Mouse (Mus musculus) cerebellum, adult 18-20 months (tissue): ENCODE measurements at regions not wholly inside any gene's neighbourhood (a gene's known extent, or its start where the extent isn't known, plus 50 kb on each side); places are given as distances from the start of the nearest gene placed in this dataset.

Experiments
- DNase-seq, 2 experiments: peaks; one replicate each; pipeline ENCODE4 v3.0.0; 2021

DNA sequence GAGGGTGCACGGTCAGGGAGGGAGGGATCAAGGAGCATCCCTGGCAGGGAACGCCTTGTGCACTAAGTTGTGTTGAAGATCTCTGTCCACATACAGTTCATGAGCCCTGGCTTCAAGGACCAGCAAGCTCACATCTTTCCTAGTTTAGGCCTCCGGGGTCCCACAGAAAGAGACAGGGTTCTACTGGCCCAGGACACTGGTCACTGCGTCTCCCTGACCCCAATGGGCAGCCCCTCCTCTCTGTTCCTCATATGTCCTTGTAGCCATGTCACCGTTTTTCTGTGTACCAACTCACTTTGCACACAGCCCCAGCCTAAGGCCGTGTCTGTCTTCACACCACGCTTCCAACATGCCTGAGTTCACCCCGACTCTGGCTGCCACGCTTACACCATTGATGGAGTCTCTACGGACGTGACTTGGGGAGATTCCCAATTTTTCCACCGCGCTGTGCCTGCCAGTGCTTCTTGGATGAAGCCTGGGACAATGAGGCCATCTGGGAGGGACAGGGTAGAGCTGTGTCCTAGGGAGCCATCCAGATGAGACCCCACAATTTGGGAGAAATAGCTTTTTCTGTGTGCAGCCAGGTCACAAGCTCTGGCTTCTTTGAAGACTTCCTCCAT is 86.5 kb upstream of the Ret start:
- no peak for DNase-seq

DNA sequence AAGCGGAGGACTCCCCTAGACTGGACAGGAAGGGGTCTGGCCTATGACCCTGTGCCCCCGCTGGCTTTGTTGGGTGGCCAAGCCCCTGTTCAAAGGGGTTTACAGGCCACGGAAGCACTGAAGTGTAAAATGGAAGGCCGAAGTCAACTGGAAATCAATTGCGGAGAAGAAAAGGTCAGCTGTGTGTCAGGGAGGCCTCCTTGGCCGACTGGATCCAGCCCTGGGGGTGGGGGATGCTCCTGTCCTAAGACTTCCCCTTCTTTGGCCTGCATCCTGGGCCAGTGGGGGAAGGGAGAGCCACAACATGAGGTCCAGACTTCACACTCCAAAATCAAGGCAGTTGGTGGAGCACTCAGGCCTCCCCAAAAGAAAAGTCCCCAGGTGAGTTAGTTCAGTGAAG is 66.4 kb upstream of the Ret start:
- DNase-seq = no peak

DNA sequence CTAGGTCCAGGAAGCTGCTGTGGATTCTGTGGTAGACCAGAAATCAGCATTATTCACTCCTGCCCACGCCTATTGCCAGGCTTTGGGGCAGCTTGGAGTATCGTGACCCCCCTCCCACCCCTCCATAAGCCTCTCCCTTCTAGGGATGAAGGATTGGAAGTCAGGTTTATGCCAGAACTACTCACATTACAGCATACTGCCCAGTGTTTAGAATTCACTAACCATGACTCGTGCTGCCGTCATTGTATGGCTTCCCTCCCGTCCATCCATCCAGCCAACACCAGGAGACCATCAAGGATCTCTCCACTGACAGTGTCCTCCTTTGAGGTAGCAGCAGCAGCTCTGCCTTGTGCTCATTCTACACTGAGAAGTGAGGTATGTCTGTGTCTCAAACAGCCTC is 62.4 kb upstream of the Ret start:
- no peak for DNase-seq

DNA sequence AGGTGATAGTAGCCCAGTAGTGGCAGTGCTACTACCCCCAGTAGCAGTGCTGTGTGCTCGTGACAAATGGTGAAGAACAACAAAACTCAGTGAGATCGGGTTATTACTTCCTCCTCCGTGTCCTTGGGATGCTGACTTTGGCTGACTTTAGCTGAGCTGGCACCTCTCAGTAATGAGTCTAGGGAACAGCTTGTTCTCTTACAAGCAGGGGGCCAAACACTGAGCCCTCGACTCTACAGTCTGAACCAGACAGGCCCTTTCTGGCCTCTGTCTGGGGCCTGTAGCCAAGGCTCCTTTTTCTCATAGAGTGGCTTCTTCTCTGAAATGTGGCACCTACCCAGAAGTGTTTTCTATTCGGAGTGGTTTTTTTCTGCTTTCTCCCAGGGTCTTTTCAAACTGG is 57.4 kb upstream of the Ret start:
- DNase-seq = peak in 1 of 2 experiments; percentile 3

DNA sequence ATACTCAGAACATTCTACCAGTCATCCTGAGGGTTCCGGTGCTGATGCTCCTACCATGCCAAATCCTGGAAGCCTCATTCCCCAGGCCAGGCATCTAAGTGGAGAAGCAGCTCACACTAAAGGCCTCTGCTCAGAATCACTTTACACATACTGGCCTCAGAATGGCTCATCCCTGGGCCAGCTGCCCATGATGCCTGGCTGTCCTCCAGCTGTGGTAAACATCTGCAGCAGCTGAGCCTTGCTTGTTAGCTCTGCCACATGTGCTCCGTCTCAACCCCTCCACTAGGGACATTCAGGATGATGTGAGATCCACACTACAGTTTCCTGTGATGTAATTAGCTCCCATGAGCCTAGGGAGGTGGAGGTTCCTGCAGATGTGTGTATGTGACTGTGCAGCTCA is 55.2 kb upstream of the Ret start:
- DNase-seq = no peak

DNA sequence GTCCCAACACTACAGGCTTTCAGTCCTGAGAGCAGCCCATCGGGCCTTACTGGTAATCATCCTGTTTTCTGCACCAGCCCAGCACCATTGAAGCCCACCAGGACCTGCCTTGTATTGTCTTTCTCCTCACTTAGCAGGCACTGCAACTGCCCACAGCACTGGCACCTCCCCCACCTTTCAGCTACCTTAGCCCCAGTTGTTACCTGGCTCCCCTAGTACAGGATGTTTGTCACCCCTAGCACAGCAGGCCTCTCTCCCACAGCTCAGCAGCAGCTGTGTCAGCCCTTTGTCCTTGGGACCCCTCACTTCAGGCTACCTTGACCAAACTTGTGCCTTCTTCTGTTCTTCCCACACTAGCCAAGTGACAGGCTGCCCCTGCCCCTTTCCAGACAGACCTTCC is 53.6 kb upstream of the Ret start:
- DNase-seq = no peak

DNA sequence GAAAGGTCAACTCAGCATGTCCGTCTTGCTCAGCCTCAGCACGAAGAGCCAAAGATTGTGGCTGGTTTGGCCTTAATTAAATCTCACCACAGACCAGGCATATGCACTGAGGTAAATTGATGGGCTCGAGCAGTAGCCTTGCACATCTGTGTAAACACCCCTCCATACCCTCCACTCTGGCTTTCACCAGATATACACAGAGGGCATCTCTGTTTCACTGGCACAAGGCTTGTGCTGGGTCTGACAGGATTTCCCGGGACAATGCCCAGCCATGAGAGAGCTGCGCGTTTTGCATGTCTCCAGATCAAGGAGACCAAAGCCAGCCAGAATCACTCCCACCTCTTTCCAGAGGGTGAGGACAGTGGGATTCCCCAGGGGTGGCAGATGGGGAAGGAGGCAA is 52.5 kb upstream of the Ret start:
- DNase-seq = no peak
